Mouse (Mus musculus) hindlimb bud, embryonic 11.5 days (tissue): ENCODE results near the gene Rad51b.

Experiments
- DNase-seq: peaks from one replicate; pipeline ENCODE4 v3.0.0-alpha.2; 2012; ENCODE audit warnings: low read depth, low spot score; ENCODE audit errors: extremely low spot score

Gene Rad51b

DNA sequence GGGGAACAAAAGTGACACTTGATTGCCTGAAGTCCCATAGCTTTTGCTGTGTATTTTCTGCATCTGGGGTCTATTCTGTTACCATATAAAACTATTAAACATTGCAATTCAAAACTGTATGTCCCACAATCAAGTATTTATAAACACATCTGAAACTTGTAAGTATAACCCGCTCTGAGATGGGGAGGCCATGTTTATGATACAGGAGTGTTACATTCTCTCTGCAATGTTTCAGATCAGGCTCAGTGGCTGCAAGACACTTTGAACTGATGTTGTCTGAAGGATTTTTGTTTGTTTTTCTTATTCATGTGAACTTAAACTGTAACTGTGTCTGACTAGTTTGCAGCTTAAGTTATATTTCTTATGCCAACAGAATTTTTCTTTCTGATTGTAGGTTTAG, 80.3 kb downstream of the Rad51b start:
- no peak for DNase-seq

DNA sequence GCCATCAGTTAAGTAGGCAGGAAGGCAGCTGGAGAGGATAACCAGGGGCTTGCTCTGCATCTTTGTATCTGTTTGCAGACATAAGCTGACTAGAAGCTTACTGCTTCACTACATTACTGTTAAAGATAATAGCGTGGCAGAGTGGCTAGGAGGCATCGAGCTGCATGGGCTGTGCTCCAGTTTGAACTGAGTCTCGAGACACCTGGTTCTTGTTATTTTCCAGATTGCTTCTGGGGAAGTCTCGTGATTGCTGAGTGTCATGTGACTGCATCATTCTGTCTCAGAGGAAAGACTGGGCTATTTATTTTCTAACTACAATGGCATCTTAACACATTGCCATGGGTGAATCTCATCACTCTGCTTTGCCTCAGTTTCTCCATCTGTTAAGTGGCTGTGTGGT, 80.8 kb downstream of the Rad51b start:
- DNase-seq: peak; percentile 63

GRCm38 (mm10) chr12:79380190-79380589, 83.1 kb downstream of the Rad51b start:
- no peak for DNase-seq

- no peak for DNase-seq
These were observed 84.4 kb downstream of the Rad51b start for GRCm38 (mm10) chr12:79381489-79381888.

DNA sequence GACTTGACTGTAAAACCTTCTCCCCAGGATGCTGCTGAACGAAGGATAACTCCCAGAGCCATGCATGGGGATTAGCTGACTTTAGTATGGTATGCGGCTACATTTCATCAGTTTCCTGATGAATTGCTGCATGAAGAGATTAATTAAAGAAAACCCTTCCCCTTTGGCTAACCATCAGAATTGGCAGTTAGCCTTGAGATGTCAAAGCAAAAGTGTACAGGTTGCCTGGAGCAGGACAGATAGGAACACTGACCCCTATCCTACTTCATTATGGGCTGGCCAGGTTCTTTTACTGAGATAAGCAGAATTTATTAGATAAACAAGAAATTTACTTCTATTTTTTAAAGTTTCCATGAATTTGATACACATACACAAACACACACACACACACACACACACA, 85.3 kb downstream of the Rad51b start:
- no peak for DNase-seq

DNA sequence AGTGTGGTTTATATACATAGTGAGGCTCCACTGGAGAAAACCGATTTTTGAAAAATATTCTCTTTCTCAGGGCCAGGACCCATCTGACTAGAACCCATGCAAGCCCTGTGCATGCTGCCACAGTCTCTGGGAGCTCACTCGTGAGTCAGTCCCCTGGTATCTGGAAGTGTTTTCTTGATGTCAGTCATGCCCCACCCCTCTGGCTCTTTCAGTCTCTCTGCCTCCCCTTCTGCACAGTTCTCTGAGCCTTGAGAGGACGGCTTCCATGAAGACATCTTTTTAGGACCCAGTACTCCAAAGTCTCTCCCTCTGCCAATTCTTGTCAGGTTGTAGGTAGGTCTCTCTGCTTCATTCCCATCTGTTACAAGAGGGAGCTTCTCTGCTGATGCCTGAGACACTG, 86.5 kb downstream of the Rad51b start:
- DNase-seq: no peak

DNA sequence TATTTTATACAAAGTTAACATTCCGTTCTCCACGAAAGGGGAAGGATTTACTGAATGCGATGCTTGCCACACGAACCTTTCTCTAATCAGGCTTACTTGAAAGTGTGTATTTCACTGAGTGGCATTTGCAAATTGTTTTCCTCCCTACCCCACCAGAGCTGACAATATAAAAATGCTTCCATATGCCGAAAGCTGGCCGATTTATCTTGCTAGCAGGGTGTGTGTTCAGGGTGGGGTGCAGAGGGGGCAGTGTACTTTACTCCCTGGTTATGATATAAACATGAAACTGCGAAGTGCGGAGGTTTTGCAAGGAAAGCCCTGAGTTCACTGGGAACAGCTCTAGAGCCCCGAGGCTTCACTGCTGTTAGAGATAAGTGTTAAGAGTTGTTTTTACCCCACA, 87.7 kb downstream of the Rad51b start:
- no peak for DNase-seq

DNA sequence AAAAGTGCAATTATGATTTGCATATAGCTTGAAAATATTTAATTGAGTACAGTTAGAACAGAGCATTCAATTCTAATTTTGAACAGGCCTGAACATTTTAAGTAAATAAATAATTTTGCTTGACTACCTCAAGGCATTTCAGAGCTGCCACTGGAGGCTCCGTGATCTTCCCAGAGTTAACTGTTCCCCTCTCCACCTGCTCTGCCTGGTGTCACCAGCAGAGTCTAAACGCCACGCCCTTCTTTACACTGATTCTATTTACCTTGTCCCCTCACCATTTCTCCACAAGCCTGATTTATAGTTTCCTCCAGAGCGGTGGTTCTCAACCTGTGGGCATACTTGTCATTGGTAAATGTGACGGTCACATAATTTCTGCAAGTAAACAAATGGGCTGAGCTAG, 88.1 kb downstream of the Rad51b start:
- DNase-seq: no peak

DNA sequence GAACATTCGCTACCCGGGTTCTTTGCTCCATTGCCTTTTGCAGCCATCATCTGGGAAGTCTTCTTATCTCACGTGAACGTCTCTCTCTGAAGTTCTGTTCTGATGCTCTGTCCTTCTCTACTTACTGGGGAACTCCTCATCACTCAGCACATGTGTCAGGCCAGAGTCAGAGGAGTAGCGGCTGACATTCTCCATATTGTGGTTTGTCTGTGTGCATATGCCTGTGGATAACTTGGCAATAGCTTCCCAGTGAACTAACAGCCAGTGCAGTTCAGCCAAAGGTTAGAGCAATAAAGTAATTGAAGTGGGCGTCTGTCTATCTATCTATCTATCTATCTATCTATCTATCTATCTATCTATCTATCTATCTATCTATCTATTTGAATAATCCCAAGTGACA, 90.8 kb downstream of the Rad51b start:
- DNase-seq: no peak

DNA sequence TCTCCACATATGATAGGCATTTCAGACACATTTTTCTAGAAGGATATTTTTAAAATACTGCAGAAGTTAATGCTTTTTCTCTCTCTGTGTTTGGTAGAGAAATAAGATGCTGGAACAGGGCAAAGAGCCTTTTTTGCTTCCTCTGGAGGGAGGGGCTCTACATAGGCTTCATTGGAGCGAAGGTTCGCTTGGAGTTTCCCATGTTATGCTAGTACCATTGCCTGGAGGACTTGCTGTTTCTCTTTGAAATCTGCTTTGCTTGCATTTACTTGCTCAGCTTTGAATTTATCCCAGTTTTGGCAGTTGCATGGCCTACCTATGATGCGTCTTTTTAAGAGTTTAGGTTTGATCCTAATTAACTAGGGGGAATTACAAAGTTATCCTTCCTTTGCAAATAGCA, 92.2 kb downstream of the Rad51b start:
- DNase-seq: no peak

GRCm38 (mm10) chr12:79389971-79390370, 92.9 kb downstream of the Rad51b start:
- no peak for DNase-seq

DNA sequence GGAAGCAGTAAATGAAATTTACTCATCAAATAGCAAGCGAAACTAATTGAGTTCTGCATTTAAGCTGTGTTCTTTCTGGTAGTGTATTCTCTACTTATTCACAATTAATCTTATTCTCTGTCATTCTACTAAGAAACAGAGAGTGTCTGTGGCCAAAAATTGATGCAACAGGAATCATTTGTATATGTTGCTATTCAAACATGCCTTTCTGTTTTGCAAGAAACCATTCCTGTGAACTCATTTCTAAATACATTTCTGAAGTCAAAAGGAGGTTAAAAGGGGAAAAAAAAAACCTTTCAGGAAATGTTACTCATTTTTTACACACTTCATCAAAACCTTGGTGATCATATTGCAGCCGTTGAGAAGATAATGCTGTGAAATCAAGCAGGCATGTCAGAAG, 96.6 kb downstream of the Rad51b start:
- no peak for DNase-seq

DNA sequence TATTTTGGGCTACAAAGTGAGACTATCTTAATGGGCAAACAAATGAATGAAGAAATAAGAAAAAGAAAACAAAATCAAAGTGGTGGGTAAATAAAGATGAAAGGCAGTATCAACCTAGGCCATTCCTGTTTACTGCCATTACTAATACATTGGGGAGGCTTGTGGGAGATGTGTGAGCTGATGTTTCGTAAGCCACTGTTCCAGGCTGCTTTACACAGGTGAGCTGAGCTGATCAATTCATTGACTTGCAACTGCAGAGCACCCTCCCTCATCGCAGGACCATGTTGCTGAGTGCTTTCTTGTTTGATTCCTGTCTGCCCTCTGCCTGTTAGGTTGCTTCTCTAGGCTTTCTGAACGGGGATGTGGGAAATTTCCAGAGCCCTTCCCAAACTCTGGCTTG, 106.9 kb downstream of the Rad51b start:
- no peak for DNase-seq

DNA sequence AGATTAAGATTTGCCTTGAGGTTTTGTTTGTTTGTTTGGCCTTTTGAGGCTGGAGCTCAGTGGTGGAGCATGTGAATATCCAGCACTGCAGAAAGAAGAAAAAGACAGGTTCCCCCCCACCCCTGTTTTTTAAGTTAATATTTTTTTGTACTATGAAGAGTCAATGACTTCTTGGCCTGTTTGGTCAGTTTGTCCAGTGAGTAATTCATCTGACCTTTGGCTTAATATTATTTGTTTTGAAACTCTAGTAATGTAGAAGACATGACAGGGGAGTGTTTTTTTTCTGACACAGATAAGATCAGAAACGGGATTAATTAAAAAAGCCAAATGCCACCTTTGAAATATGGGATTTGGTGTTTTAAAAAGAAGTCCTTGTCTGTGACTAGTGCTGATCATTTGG, 107.4 kb downstream of the Rad51b start:
- DNase-seq: no peak

- no peak for DNase-seq
These were observed 111.6 kb downstream of the Rad51b start for GRCm38 (mm10) chr12:79408677-79409076.

- no peak for DNase-seq
These were observed 112.2 kb downstream of the Rad51b start for GRCm38 (mm10) chr12:79409126-79409860.

- no peak for DNase-seq
These were observed 115.9 kb downstream of the Rad51b start for GRCm38 (mm10) chr12:79412894-79413507.

- DNase-seq: no peak
These were observed 120.3 kb downstream of the Rad51b start for GRCm38 (mm10) chr12:79417360-79417759.

GRCm38 (mm10) chr12:79420605-79421004, 123.5 kb downstream of the Rad51b start:
- no peak for DNase-seq

- DNase-seq: no peak
These were observed 132.6 kb downstream of the Rad51b start for GRCm38 (mm10) chr12:79429507-79430291.

DNA sequence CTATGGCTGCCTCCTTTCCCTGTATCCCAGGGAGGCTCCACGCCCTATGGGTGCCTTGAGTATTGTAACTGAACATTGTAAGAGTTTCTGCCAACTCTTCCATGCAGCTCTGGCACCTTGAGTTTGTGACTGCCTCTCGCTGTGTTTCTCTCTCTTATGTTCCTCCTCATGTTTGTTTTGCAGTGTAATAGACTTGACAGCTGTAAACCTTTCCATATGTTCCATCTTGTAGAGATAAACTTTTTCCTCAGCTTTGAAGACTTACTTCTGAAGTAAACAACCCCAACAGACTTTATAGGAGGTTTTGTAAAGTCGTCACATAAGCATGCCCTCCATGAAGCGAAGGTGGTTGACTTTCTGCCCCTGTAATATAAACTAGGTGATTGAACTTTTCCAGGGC, 134.1 kb downstream of the Rad51b start:
- DNase-seq: no peak
